Mouse (Mus musculus) brain, embryonic 14.5 days (tissue): Measurements from ENCODE around the gene Cys1. TPM values are rescaled to one million over a fixed set of nuclear protein-coding genes. Genes with fewer than 3 reads are reported as not detected.

Experiments
- DNase-seq: peaks from one replicate; pipeline ENCODE4 v3.0.0-alpha.2; 2011; ENCODE audit warnings: low read depth
- CTCF ChIP-seq: fragments of 200-500 bp; IDR thresholded peaks from 2 replicates; pipeline ENCODE4 v1.5.1; 2012; ENCODE audit warnings: inconsistent platforms, mild to moderate bottlenecking, moderate library complexity, borderline replicate concordance; ENCODE audit not compliant: insufficient read depth, insufficient read length; ENCODE audit errors: extremely low read depth
- POLR2A ChIP-seq: fragments of 200-500 bp; IDR thresholded peaks from 2 replicates; pipeline ENCODE4 v1.6.1; 2012; ENCODE audit warnings: mild to moderate bottlenecking, inconsistent platforms, borderline replicate concordance; ENCODE audit not compliant: poor library complexity, insufficient read depth, insufficient read length, severe bottlenecking; ENCODE audit errors: extremely low read depth
- polyA plus RNA-seq: library from polyadenylated mRNA; depleted of rRNA; stranded (reverse); fragments of >200 nt; gene quantifications from 2 replicates; pipeline ENCODE4 v1.2.3, GENCODE M21; 2012; rRNA removed

Gene Cys1
- polyA plus RNA-seq: 1.5 and 2.2 TPM in 2 replicates

DNA sequence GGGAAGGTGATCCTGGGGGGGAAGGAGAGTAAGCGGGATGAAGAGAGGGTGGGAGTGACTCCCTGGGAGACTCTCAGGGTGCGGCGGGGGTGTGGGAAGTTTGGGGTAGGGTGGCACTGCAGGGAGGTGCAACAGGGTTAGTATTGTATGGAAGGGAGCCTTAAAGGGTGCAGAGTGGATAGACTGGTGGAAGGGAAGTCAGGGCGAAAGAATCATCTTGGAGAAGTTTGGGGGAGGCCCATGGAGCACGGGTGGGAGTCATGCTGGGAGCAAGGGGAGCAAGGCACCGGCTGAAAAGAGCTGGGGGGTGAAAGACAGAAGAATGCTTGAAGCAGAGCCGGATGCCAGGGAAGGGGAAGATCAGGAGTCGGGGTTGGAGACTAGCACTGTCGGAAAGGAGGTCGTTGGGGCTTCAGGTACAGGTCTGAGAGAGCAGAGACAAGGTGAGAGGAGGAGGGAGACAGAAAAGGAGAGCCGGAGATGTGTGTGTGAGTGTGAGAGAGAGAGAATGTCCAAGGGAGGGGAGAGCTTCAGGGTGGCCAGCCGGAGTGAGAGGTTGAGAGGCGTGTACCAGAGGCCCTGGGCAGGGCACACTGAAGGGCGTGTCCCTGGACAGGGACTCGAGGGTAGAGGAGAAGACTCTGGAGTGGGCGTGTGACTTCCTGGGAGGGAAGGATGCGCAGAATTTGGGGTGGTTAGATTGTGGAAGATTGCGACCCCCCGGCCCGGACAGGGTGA lies at the start of gene Cys1:
Gene Cys1, minus strand, starts transcription at position 528 of the 738 bp plus-strand sequence.
- DNase-seq: no peak
- TF ChIP-seq CTCF (no peak), POLR2A (no peak)

DNA sequence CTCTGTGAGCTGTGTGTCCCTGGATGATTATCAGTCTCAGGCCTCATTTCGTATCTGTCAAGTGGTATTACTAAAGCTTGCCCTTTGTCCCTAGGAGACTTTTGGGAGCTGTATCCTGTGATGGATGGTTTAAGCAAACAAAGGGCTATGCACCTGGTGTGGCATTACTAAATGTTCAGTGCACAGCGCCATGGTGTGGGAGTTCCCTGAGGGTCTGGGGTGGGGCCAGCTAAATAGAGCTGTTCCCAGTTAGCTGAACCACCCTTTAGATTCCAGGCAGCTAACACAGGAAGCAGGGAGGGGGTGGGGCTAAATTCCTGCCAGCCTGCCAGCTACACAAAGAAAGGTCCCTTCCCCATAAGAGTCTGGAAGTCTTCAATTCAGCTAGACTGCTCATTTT lies 42.8 kb upstream of the Cys1 start:
- DNase-seq: peak; percentile 86
- TF ChIP-seq CTCF (no peak), POLR2A (no peak)

DNA sequence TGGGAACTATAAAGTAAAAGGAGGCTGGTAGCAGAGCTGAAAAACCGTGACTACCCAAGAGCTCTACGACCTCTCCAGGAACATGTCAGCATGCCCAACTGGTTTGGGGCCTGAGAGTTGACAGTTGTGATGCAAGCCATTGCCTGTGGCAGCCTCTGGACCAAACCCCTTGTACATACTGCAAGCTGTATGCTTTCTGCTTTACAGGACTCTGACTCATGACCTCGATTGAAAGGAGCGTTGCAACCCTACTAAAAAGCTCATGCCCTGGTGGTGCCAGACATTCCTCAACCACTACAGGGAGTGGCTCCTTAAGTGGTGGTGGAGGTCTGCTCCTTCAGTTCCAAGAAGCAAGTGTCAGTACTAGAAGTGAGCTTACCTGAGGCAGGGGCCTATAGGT lies 42.2 kb upstream of the Cys1 start:
- TF ChIP-seq CTCF (no peak), POLR2A (no peak)
- DNase-seq: no peak

DNA sequence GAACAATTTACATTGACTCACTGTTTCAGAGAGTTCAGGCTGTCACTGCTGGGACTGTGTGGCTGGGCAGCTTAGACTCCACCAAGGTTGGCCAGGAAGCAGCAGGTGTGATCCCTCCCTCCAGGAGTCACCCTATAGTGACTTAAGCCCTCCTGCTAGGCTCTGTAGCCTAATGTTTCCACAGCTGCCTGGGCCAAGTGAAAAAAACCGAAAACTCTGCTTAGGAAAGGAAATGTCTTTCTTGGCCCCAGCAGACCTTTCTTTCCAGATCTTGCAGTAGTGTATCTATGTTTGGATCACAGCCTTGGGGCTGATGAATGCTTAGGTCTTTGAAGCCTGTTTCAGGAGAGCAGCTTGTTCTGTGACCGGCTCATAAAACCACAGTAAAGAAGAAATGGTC lies 41.8 kb upstream of the Cys1 start:
- no peak for TF ChIP-seq CTCF
- TF ChIP-seq POLR2A: no peak
- DNase-seq: no peak

DNA sequence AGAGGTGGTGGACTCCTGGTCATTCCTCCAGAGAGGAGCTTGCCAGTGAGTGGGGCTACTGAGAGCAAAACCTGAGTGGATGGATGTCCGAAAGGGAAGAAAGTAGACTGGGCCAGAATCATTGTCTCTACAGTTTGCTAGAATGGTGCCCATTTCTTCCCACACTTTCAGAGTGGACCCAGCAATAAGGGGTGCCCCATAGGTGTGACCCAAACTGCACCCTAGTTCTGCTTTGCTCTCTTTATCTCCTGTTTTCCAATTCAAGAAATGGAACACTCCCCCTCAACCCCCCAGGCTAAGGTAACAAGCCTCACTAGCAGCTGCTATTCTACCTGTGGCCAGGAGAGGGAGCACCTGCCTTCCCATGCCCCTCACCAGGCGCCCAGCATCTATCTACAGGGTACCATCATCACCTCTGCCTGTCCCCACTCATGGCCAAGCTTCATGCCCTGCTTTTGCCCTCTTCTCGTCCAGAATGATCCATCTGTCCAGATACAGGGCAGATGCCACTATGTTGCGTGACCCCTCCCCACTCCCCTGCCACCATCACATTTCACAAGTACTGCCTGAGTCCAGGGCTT lies 35.2 kb upstream of the Cys1 start:
- TF ChIP-seq CTCF (peak; percentile 92), POLR2A (no peak)
- peak; percentile 57 for DNase-seq

DNA sequence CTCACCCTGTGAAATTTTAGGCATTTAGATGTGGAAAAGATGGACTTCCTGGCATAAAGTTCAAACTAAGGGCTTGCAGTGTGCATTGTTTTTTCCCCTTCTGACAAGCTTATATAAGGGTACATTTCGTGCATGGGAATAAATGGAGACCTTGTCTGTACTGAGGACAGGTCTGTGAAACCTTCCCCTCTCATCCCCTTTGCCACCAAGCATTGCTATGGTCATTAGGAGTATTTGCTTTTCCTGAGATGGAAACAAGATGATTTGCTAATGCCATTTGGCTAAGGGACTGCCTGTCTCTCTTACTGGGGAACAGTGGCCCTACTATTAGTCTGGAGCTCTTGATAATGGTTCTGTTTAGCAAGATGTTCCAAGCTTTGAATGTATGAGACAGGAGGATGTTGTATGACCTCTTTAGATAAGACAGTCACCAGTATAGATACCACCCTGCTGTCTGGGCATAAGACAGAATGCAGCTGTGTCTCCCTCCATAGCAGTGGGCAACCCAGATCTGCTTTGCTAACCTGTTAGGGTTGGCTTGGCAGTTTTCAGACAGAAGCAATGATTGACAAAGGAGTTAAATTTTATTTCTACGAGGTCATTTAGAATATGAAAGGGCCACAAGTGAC lies 33.8 kb upstream of the Cys1 start:
- DNase-seq: no peak
- TF ChIP-seq CTCF (no peak), POLR2A (no peak)

DNA sequence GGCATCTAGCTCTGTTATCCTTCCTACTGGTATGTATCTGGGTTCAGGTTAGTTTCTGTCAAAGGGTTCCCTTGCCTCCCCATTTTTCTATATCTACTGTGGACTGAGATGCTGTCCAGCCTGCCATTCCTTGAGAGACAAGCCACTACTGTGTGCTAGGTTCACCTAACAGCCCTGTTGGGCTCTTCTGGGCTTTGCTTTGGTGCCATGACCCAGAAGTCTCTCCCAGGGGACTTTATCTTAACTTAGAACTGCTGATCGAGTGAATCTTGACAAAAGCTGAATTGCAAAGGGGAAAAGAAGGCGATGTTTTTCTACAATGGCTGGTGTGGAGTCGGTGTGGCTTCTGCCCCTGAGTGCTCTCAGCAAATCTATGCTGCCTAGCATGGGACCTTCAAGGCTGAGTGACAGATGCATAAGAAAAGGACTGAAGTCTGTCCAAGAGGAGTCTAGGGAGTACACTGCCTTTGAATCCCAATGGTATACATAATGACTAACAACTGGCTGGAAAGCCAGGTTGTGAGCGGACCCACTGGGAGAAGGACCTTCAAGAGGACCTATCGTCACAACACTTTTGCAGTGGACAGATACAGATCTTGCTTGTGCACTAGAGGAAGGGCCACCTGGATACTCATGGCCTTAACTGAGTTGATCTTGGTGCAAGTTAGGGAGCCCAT lies 33.1 kb upstream of the Cys1 start:
- TF ChIP-seq CTCF: no peak
- no peak for TF ChIP-seq POLR2A
- DNase-seq: no peak

DNA sequence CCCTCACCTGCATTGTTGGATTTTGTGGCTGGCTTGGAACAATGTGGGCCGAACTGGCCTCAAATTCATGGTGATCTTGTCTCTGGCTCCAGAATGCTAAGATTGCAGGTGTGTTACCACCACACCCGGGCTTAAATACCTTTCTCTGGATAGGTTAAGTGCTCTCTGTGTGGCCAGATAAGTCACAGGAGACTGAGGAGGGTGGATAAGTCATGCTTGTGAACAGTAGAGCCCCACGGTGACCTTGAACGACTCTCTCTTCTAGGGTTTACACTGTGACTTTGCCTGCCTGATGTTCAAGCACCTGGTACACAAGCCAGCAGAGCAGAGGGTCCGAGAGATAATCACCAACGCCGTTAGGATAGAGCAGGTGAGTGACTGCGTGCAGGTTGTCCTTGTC lies 30.8 kb upstream of the Cys1 start:
- TF ChIP-seq POLR2A (no peak), CTCF (no peak)
- no peak for DNase-seq

DNA sequence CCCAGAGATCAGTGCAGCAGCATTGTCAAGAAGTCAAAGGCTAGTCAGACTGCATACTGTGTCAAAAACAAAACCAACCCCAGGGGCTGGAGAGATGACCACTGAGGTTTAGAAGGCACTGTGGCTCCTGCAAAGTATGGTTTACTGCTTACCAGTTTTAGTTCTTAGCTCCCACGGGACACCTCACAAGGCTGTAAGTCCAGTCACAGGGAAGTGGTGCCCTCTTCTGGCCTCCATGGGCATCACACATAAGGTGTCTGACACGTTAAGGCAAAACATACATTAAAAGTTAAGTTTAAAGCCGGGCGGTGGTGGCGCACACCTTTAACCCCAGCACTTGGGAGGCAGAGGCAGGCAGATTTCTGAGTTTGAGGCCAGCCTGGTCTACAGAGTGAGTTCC lies 29.1 kb upstream of the Cys1 start:
- DNase-seq: peak; percentile 47
- TF ChIP-seq POLR2A (no peak), CTCF (peak; percentile 59; the same call in 1 of the 2 replicates)

DNA sequence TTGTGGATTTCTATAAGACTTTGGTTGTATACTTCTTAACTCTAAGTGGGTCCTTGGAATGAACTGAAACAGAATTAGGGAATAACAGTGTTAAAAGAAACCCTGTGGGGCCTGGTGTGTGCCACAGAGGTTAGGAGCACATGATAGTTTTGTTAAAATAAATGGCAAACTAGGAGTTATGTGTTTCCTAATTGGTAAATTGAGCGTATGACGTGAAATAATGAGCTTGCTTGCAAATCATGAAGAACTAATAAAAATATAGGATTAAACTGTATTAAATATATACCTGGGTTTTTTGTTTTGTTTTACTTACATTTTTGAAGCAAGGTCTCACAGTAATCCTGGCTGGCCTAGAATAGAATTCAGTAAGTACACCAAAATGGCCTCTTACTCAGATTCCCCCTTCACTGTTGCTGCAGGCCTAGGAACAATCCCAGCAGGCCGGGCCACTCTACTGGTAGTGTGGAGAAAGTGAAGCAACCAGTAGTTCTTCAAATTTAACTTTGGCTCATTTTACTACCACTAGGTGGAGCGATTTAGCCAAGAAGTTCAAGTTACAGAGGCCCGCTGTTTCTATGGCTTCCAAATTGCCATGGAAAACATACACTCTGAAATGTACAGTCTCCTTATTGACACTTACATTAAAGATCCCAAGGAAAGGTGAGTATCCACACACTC lies 28.4 kb upstream of the Cys1 start:
- peak; percentile 95 for DNase-seq
- TF ChIP-seq CTCF (peak; percentile 56; the same call in 1 of the 2 replicates), POLR2A (no peak)

DNA sequence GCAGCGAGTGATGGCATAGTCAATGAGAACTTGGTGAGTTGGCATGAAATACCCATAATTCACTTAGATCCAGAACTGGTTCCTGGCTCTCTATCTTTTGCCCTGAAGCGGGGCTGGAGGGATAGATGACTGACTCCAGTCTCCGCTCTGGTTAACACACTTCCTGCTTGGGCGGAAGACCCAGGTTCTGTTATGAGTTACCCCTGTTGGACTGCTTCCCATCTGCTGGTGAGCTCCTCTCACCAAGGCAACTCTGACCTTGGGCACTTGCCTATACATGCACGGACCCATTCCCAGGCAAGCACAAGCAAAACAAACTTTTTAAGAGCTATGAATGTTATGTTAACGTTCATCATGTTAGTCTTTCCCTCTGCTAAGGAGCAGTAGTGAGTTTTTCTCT lies 27.8 kb upstream of the Cys1 start:
- peak; percentile 27 for DNase-seq
- no peak for TF ChIP-seq POLR2A
- no peak for TF ChIP-seq CTCF

DNA sequence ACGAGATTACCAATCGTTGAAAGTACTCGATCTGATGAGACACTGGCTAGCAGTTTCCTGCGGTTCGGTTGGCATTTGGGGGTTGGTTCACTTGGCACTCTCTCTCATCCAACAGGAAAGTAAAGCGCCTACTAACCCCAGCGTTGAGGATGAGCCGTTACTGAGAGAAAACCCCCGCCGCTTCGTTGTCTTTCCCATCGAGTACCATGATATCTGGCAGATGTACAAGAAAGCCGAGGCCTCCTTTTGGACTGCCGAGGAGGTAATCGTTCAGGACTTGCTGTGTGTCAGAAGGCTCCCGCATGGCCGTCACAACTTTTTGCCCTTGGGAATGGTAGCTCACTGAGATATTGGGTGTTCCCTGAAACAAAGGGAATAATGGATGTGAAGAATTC lies 27.2 kb upstream of the Cys1 start:
- DNase-seq: no peak
- no peak for TF ChIP-seq CTCF
- TF ChIP-seq POLR2A: no peak

DNA sequence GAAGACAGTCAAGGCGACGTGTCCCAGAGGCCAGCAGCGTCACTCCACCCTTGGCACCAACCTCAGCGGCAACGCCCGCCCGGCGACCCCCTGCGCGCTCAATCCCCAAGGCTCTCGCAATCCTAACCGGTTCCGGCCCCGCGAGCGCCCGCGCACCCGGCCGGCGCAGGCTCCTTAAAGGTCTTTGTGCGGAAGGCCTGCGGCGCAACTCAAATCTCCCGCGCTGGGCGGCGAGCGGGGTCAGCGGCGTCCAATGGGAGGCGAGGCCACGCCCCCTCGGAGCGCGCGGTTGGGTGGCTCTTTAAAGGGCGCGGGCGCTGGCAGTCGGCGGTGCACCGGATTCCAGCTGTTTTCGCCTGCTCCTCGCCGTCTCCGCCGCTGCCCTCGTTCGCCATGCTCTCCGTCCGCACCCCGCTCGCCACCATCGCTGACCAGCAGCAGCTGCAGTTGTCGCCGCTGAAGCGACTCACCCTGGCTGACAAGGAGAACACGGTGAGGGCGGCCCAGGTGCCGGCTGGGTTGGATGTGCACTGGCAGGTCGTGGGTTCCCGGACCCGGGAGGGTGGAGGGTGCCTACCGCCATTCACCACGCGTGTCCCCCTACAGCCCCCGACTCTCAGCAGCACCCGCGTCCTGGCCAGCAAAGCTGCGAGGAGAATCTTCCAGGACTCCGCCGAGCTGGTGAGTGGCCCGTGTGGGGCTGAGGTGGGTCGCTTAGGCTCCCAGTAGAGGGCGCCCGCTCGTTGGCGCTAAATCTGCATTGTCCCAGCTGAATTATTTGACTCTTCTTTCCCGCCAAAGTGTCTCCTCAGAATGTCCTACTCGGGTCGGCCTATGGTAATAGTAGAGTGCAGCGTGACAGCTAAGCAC lies 26.6 kb upstream of the Cys1 start, which contains the start of gene Rrm2:
Gene Rrm2, plus strand, starts transcription at position 288 of the 870 bp plus-strand sequence.
- peak; percentile 97 for DNase-seq
- TF ChIP-seq CTCF: peak; percentile 90
- TF ChIP-seq POLR2A: peak; percentile 54; the same call in 1 of the 2 replicates

DNA sequence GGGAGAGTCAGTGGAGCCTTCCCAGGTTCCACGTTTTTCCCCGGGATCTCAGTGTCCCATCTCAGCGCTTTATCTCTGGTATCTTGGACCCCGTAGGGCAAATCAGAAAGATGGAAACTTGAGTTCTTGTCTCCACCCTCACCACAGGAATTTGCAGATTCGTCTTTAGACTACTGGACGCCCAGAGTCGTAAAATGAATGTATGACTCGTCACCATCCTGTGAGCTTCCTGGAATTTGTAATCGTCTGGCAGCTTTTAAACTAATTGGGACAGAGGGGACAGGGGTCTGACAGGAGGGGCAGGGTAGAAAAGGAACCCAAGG lies 25.8 kb upstream of the Cys1 start:
- no peak for TF ChIP-seq CTCF
- TF ChIP-seq POLR2A: no peak
- peak; percentile 18 for DNase-seq
